Mouse (Mus musculus) testis, adult 2 months (tissue): ENCODE results near the gene Inhbe. TPM values are rescaled to one million over a fixed set of nuclear protein-coding genes. Genes with fewer than 3 reads are reported as not detected.
A peak's percentile ranks its signal among the peaks of the same experiment; 100 is the strongest.

Source experiments
- H3K27ac ChIP-seq: fragments of 200-500 bp; 2 replicates; pipeline ENCODE4 v1.5.1; 2012; ENCODE audit warnings: low read depth, low read length; ENCODE audit not compliant: control insufficient read depth, insufficient read depth
- H3K27me3 ChIP-seq: fragments of 200-500 bp; 2 replicates; pipeline ENCODE4 v1.6.1; 2012; ENCODE audit warnings: mild to moderate bottlenecking, low read length, moderate library complexity; ENCODE audit not compliant: control insufficient read depth, insufficient read depth
- H3K36me3 ChIP-seq: fragments of 200-500 bp; 2 replicates; pipeline ENCODE4 v1.6.1; 2012; ENCODE audit warnings: mild to moderate bottlenecking, low read length; ENCODE audit not compliant: control insufficient read depth, insufficient read depth
- H3K4me1 ChIP-seq: fragments of 200-500 bp; 2 replicates; pipeline ENCODE4 v1.6.1; 2012; ENCODE audit warnings: low read length; ENCODE audit not compliant: control insufficient read depth, insufficient read depth
- H3K4me3 ChIP-seq: fragments of 200-500 bp; 2 replicates; pipeline ENCODE4 v1.5.1; 2012; ENCODE audit warnings: low read depth, mild to moderate bottlenecking, low read length, moderate library complexity, mixed read lengths; ENCODE audit not compliant: control insufficient read depth
- CTCF ChIP-seq: fragments of 200-500 bp; IDR thresholded peaks from 2 replicates; pipeline ENCODE4 v1.5.1; 2012; ENCODE audit warnings: low read depth, mild to moderate bottlenecking, inconsistent platforms, low read length, moderate library complexity; ENCODE audit not compliant: control insufficient read depth, insufficient read depth, insufficient replicate concordance
- POLR2A ChIP-seq: fragments of 200-500 bp; IDR thresholded peaks from 2 replicates; pipeline ENCODE4 v1.6.1; 2012; ENCODE audit warnings: low read depth, mild to moderate bottlenecking, inconsistent platforms, low read length, moderate library complexity; ENCODE audit not compliant: control insufficient read depth
- polyA plus RNA-seq: library from polyadenylated mRNA; depleted of rRNA; stranded (reverse); fragments of >200 nt; gene quantifications from 2 replicates; pipeline ENCODE4 v1.2.3, GENCODE M21; 2012

Gene Inhbe
- polyA plus RNA-seq, 1 experiment, result not detected

GRCm38 (mm10) chr10:127351719-127352118 lies 2.5 kb downstream of the Inhbe start:
- no peak overlapping the region for H3K27ac ChIP-seq
- H3K36me3 ChIP-seq, result no peaks in the 10 kb centered on the region
- no peaks in the 10 kb centered on the region for H3K27me3 ChIP-seq
- TF ChIP-seq POLR2A (no peak), CTCF (no peak)
- no peak overlapping the region for H3K4me3 ChIP-seq
- H3K4me1 ChIP-seq, result peaks cover 15% of the 10 kb centered on the region

GRCm38 (mm10) chr10:127351285-127351595 lies 3.0 kb downstream of the Inhbe start:
- no peak overlapping the region for H3K27ac ChIP-seq
- no peak overlapping the region for H3K4me3 ChIP-seq
- H3K36me3 ChIP-seq, result no peaks in the 10 kb centered on the region
- H3K4me1 ChIP-seq, result peaks cover 15% of the 10 kb centered on the region
- TF ChIP-seq POLR2A (no peak), CTCF (no peak)
- H3K27me3 ChIP-seq, result no peaks in the 10 kb centered on the region

DNA sequence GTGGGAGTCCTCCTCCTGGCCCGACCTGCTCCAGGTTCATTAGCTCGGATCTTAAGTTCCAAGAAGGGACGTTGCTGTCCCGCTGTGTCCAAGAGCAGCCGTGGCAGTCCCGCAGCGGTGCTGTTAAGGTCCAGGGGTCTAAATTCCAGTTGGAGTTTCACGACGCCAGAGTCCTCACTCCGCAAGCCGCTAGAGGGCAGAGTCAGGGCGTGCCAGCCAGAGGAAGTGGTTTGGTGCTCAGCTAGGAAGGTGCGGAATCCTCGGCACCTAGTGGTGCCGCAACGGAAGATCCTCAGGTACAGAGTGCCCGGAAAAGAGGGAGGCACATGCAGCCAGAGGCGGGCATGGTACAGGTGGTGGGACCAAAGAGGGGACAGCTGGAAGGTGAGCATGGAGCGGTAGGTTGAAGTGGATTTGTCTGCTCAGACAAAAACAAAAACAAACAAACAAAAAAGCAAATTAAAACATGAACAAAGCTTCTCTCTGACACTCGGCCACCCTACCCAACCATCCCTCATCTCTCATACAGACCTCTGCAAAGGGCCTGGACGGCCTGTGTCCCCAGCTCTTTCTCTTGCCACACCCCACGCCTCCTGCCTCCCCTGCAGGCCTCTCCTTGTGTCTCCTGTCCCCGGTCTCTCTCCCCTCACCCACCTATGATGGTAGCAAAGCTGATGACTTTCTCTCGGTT lies 3.5 kb downstream of the Inhbe start:
- Histone ChIP-seq H3K36me3 (no peaks in the 10 kb centered on the region), H3K27me3 (no peaks in the 10 kb centered on the region), H3K4me3 (peak overlapping the region; percentile 16), H3K4me1 (peaks cover 15% of the 10 kb centered on the region), H3K27ac (no peak overlapping the region)
- TF ChIP-seq POLR2A, result no peak
- TF ChIP-seq CTCF, result peak; percentile 68; the same call in 1 of the 2 replicates

- Histone ChIP-seq H3K27ac (no peak overlapping the region), H3K27me3 (no peaks in the 10 kb centered on the region), H3K36me3 (no peaks in the 10 kb centered on the region), H3K4me1 (peaks cover 15% of the 10 kb centered on the region), H3K4me3 (no peak overlapping the region)
- TF ChIP-seq CTCF, result no peak
- no peak for TF ChIP-seq POLR2A
Observed at GRCm38 (mm10) chr10:127349810-127350209, 4.4 kb downstream of the Inhbe start.

DNA sequence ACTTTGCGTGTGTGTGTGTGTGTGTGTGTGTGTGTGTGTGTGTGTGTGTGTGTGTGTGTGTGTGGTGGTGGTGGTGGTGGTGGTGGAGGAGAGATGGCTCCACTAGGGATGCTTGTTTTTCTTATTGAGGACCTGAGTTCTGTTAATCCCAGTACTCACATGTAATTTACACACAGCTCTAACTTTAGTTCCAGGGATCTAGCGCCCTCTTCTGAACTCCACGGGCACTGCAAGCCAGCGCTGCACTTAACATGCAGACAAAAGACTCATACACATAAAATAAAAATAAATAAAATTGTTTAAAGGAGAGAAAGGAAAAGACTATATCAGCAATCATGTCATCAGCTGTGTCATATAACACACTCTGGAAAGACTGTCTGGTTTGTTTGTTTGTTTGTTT lies 5.3 kb downstream of the Inhbe start:
- TF ChIP-seq CTCF (peak; percentile 40; the same call in 1 of the 2 replicates), POLR2A (no peak)
- Histone ChIP-seq H3K36me3 (no peaks in the 10 kb centered on the region), H3K27me3 (no peaks in the 10 kb centered on the region), H3K4me3 (no peak overlapping the region), H3K27ac (no peak overlapping the region), H3K4me1 (peaks cover 15% of the 10 kb centered on the region)

DNA sequence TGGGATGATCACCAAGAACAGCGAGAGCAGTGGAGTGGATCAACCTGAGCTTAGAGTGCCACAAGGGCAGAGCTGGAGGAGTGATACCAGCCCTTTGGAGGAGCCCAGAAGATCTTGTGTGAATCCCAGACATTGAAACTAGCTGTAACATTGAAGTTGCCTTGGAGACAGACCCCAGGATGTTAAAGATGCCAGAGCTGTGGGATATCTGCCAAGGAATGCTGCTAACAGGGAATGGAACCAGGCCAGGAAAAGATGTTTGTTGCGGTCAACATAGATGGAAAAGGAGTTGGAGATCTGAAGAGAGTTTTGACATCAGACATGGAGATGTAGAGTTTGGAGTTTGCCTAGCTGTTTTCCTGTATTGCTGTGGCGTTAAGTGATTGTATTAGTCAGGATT lies 8.0 kb downstream of the Inhbe start:
- no peaks in the 10 kb centered on the region for H3K36me3 ChIP-seq
- no peaks in the 10 kb centered on the region for H3K27me3 ChIP-seq
- H3K4me3 ChIP-seq, result no peak overlapping the region
- no peak overlapping the region for H3K27ac ChIP-seq
- TF ChIP-seq POLR2A (no peak), CTCF (no peak)
- peaks cover 17% of the 10 kb centered on the region for H3K4me1 ChIP-seq

DNA sequence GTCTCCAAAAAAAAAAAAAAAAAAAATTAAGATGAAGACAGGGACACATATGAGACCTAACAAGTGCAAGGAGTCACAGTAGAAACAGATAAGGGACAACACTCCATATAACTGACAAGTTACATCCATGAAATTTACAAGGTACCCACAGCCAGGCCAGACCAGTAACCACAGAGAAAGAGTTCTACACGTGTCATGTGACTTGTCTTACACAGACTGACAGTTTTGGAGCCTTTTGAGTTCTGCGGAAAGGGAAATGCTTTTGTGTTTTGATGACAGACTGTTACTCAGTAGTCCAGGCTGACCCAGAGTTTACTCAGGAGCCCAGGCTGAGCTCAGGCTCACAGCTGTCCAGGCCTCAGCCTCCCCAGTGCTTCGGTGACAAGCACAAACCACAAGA lies 11.2 kb downstream of the Inhbe start:
- Histone ChIP-seq H3K27me3 (no peaks in the 10 kb centered on the region), H3K4me3 (no peak overlapping the region), H3K4me1 (peaks cover 19% of the 10 kb centered on the region), H3K36me3 (no peaks in the 10 kb centered on the region), H3K27ac (no peak overlapping the region)
- TF ChIP-seq POLR2A (no peak), CTCF (no peak)
